Mouse (Mus musculus) kidney, postnatal 0 days (tissue): Measurements from ENCODE around the gene Atp13a4. TPM values are rescaled to one million over a fixed set of nuclear protein-coding genes. Genes with fewer than 3 reads are reported as not detected.

ENCODE experiments used
- ATAC-seq: fragments of 200-750 bp; cut with Nextera tagmentation; replicated peaks from 2 replicates; pipeline ENCODE4 v1.8.0; 2017; ENCODE audit warnings: low read depth, moderate number of reproducible peaks, moderate TSS enrichment, moderate library complexity; ENCODE audit not compliant: low FRiP score
- DNase-seq: peaks from one replicate; pipeline ENCODE4 v3.0.0-alpha.2; 2016; ENCODE audit warnings: low spot score
- H3K27ac ChIP-seq: fragments of 300-500 bp; sonication (generic); 2 replicates; pipeline ENCODE4 v1.5.1; 2014; ENCODE audit warnings: mild to moderate bottlenecking
- H3K27me3 ChIP-seq: fragments of 300-500 bp; sonication (generic); 2 replicates; pipeline ENCODE4 v1.6.1; 2014; ENCODE audit warnings: low read length, mixed read lengths; ENCODE audit not compliant: insufficient read depth
- H3K36me3 ChIP-seq: fragments of 300-500 bp; sonication (generic); 2 replicates; pipeline ENCODE4 v1.6.1; 2014; ENCODE audit warnings: low read length, mixed read lengths; ENCODE audit not compliant: insufficient read depth
- H3K4me1 ChIP-seq: fragments of 300-500 bp; sonication (generic); replicated peaks from 2 replicates; pipeline ENCODE4 v1.6.1; 2014; ENCODE audit warnings: antibody characterized with exemption, low read length, mixed read lengths; ENCODE audit not compliant: insufficient read depth
- H3K4me2 ChIP-seq: fragments of 300-500 bp; sonication (generic); 2 replicates; pipeline ENCODE4 v1.6.1; 2014; ENCODE audit warnings: mild to moderate bottlenecking, low read length, moderate library complexity, mixed read lengths
- H3K4me3 ChIP-seq: fragments of 300-500 bp; sonication (generic); replicated peaks from 2 replicates; pipeline ENCODE4 v1.5.1; 2014; ENCODE audit warnings: low read depth, low read length
- H3K9ac ChIP-seq: fragments of 300-500 bp; sonication (generic); 2 replicates; pipeline ENCODE4 v1.6.1; 2014; ENCODE audit warnings: low read depth, low read length
- H3K9me3 ChIP-seq: fragments of 300-500 bp; sonication (generic); replicated peaks from 2 replicates; pipeline ENCODE4 v1.6.1; 2016; ENCODE audit warnings: low read length, inconsistent platforms, mixed read lengths
- CTCF ChIP-seq: IDR thresholded peaks from 2 replicates; pipeline ENCODE4 v1.5.1; 2016; ENCODE audit warnings: antibody characterized with exemption, low read depth, mild to moderate bottlenecking, moderate library complexity
- WGBS: fragments of 180-500 bp; shearing (Covaris S2); extraction: QIAGEN DNeasy Blood & Tissue Kit; methylation state at CpG from one replicate; pipeline ENCODE4 v1.1.7; 2014; 5-methylcytosine and 5-hydroxymethylcytosine counted together
- polyA plus RNA-seq: library from polyadenylated mRNA; unstranded; fragments of >200 nt; fragmentation: Nextera tagmentation; extraction: Ambion mirVana; gene quantifications from 2 replicates; pipeline ENCODE4 v1.2.1, GENCODE M21; 2015

Gene Atp13a4
- polyA plus RNA-seq, 1 experiment from 2014 or later, result 2.6 TPM

DNA sequence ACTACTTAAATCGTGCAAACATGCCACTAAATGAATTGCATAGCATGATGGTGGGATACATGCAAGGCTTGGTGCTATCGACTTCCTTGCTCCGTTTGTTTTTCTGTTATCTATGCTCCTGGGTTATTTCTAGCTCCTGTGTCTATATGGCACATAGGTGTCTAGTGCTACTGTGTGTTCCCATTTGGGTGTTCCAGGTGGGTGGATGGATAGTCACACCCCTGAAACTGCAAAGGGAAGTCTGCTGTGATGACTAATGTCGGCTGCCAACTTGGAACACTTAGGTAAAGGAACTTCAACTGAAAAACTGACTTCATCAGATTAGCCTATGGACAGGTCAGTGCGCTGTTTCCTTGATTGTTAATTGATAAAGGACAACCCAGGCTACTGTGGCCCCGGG lies 129.8 kb downstream of the Atp13a4 start:
- ATAC-seq (no peak), DNase-seq (no peak)
- H3K4me3 ChIP-seq, result no peak overlapping the region
- H3K9me3 ChIP-seq, result no peaks in the 10 kb centered on the region
- no peaks in the 10 kb centered on the region for H3K4me1 ChIP-seq
- no peak overlapping the region for H3K4me2 ChIP-seq
- no peaks in the 10 kb centered on the region for H3K36me3 ChIP-seq
- 80% methylated on average over 6 of the region's 6 CpGs for WGBS
- H3K9ac ChIP-seq, result no peak overlapping the region
- H3K27ac ChIP-seq, result no peak overlapping the region
- TF ChIP-seq CTCF, result no peak
- no peaks in the 10 kb centered on the region for H3K27me3 ChIP-seq

DNA sequence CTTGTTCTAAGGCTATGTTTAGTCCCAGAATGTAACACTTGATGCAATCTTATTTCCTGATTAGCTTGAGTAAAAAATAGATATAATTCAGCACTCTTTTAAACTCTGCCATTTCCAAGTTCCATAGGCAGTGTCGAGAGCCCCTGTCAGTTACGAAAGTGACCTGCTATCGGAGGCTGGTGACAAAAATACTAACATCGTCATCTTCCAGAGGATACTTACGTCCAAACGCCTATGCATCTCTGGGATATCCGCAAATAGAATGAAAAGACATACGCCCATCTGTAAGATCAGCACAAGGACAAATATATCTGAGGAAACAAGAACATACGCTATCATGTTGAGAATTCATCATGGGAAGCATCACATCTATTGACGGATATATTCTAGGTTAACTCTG lies 137.3 kb downstream of the Atp13a4 start:
- Histone ChIP-seq H3K4me3 (no peak overlapping the region), H3K4me1 (no peaks in the 10 kb centered on the region), H3K27me3 (no peaks in the 10 kb centered on the region), H3K9me3 (no peaks in the 10 kb centered on the region), H3K9ac (no peak overlapping the region), H3K4me2 (no peak overlapping the region), H3K36me3 (no peaks in the 10 kb centered on the region), H3K27ac (no peak overlapping the region)
- DNase-seq (no peak), ATAC-seq (no peak)
- no peak for TF ChIP-seq CTCF
- WGBS, result 96% methylated on average over 10 of the region's 10 CpGs

DNA sequence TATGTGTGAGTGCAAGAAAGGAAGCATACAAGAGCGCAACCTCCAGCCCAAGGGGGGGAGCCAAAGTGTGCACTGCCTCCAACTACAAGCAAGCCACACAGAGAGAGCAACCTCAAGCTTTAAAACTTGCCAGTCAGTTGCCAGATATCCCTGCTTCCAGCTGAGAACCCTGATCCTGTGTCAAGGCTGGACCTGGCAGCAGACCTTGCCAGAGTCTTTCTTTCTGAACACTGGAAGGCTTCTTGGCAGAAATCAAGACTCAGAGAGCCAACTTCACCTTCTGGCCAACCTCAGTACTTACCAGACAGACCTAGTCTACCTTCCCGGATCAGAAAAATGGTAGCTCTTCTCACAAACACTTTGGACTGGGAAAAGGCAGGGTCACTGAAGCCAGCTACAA lies 145.6 kb downstream of the Atp13a4 start:
- H3K4me2 ChIP-seq, result no peak overlapping the region
- DNase-seq (no peak), ATAC-seq (no peak)
- no peak overlapping the region for H3K9ac ChIP-seq
- TF ChIP-seq CTCF, result no peak
- no peak overlapping the region for H3K4me3 ChIP-seq
- H3K9me3 ChIP-seq, result no peaks in the 10 kb centered on the region
- H3K27me3 ChIP-seq, result no peaks in the 10 kb centered on the region
- H3K4me1 ChIP-seq, result no peaks in the 10 kb centered on the region
- 68% methylated on average over 2 of the region's 2 CpGs for WGBS
- H3K36me3 ChIP-seq, result no peaks in the 10 kb centered on the region
- no peak overlapping the region for H3K27ac ChIP-seq

DNA sequence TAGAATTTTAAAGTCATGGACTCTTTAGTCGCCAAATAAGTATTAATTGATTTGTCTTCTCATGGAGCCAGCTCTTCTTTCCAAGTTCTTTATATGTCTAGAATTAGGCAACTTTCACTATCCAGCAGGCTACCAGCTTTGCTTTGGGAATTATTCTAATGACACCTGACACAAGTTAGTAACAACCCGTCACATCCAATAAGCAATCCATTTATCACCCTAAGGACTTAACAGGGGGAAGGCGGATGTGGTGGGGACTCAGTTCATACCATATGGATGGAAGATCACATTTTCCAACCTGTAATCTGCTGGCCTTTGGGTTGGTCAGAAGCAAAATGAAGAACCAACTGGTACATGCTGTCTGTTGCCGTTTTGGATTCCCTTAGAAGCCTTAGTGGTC lies 159.9 kb downstream of the Atp13a4 start:
- no peak overlapping the region for H3K9ac ChIP-seq
- WGBS, result 84% methylated on average over 4 of the region's 4 CpGs
- no peak for TF ChIP-seq CTCF
- no peaks in the 10 kb centered on the region for H3K4me1 ChIP-seq
- H3K36me3 ChIP-seq, result no peaks in the 10 kb centered on the region
- H3K27me3 ChIP-seq, result no peaks in the 10 kb centered on the region
- H3K9me3 ChIP-seq, result no peaks in the 10 kb centered on the region
- no peak for DNase-seq
- H3K27ac ChIP-seq, result no peak overlapping the region
- H3K4me2 ChIP-seq, result no peak overlapping the region
- H3K4me3 ChIP-seq, result no peak overlapping the region
- ATAC-seq, result no peak

DNA sequence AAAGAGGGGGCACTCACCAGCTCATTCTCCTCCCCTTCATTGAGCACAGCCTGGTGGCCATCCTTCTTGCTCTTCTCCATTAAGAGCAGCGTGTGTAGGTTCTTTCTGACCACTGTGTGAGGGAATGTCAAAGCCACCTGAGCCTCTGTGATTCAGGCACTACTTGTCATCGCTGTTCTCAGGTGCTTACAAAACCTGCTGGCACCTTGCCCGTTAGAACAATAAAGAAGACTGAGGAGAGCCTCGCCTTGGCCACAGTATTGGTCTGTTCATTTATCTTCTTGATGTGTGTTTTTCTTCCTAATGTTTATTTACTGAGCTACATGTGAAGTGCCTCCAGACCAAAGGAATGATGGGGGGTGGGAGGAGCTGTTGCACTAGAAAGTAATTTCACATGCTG lies 166.2 kb downstream of the Atp13a4 start, which contains the start of gene Atp13a5:
Gene Atp13a5 (minus strand): TSS at position 275 of the 400 bp plus-strand sequence.
- TF ChIP-seq CTCF, result no peak
- no peak within 1 kb of the TSS for H3K9ac ChIP-seq
- H3K27me3 ChIP-seq, result no peaks in the 10 kb centered on the region
- H3K4me3 ChIP-seq, result no peak within 1 kb of the TSS
- ATAC-seq, result no peak
- WGBS, result 52% methylated on average over 4 of the region's 4 CpGs
- H3K36me3 ChIP-seq, result no peaks in the 10 kb centered on the region
- no peaks in the 10 kb centered on the region for H3K9me3 ChIP-seq
- H3K4me1 ChIP-seq, result no peaks in the 10 kb centered on the region
- H3K4me2 ChIP-seq, result no peak within 1 kb of the TSS
- H3K27ac ChIP-seq, result no peak within 1 kb of the TSS
- no peak for DNase-seq

DNA sequence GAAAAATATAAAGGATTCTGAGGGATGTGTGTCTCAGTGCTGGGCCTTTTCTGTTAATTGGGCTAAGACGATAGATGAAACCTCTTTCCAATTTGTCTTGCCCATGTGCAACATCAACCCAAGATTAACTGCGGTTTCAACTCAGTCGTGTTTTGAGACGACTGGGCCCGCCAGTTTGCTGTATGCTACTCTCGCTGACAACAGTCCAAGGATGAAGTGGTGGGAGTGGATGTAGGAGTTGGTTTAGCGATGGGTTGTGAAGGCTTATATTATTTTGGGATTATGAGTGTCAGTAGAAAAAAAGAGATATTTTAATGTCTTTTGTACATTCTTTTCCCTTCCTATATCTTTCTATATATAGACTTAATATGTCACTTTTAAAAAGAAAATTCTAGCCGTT lies 170.0 kb downstream of the Atp13a4 start:
- Histone ChIP-seq H3K27ac (no peak overlapping the region), H3K4me2 (no peak overlapping the region), H3K9ac (no peak overlapping the region), H3K4me3 (no peak overlapping the region), H3K9me3 (no peaks in the 10 kb centered on the region), H3K4me1 (no peaks in the 10 kb centered on the region), H3K36me3 (no peaks in the 10 kb centered on the region), H3K27me3 (no peaks in the 10 kb centered on the region)
- DNase-seq, result no peak
- TF ChIP-seq CTCF, result no peak
- ATAC-seq, result no peak
- 66% methylated on average over 8 of the region's 8 CpGs for WGBS

Other genes with a start within 250 kb of the Atp13a4 start
- not detected in 2 replicates for gene Atp13a5, start 166.1 kb downstream of the Atp13a4 start, polyA plus RNA-seq
- 22.6 and 27.5 TPM in 2 replicates for gene Opa1, start 34.5 kb upstream of the Atp13a4 start, polyA plus RNA-seq